Mouse (Mus musculus): ENCODE measurements around the gene Tomm40l. TPM values are rescaled to one million over a fixed set of nuclear protein-coding genes. Genes with fewer than 3 reads are reported as not detected.

Tomm40l gene
- polyA plus RNA-seq, 1 experiment, result 85.5 TPM

GRCm38 (mm10) chr1:171256937-171257548 is 34.7 kb upstream of the Tomm40l start:
- Histone ChIP-seq H3K4me3 (replicated peaks; ENCODE audit: insufficient read depth, low read depth, low read length) (no peak overlapping the region), H3K4me1 (ENCODE audit: control insufficient read depth, insufficient read depth, low read length) (no peaks in the 10 kb centered on the region; the same call in 1 of the 2 replicates), H3K27me3 (ENCODE audit: control insufficient read depth, insufficient read depth, low read length) (no peaks in the 10 kb centered on the region), H3K27ac (ENCODE audit: insufficient read depth, low read length) (no peak overlapping the region)
- TF ChIP-seq POLR2A (IDR thresholded peaks at IDR 0.05; ENCODE audit: borderline replicate concordance, insufficient read depth, low read length) (no peak), CTCF (IDR thresholded peaks at IDR 0.05; ENCODE audit: borderline replicate concordance, insufficient read depth, low read depth, low read length) (peak; percentile 61)
- 59% methylated on average over 15 of the region's 15 CpGs for WGBS
- DNase-seq, result peak; percentile 58 to 66

- DNase-seq, result no peak
- Histone ChIP-seq H3K4me1 (ENCODE audit: control insufficient read depth, insufficient read depth, low read length) (no peaks in the 10 kb centered on the region; the same call in 1 of the 2 replicates), H3K27ac (ENCODE audit: insufficient read depth, low read length) (no peak overlapping the region), H3K4me3 (replicated peaks; ENCODE audit: insufficient read depth, low read depth, low read length) (no peak overlapping the region), H3K27me3 (ENCODE audit: control insufficient read depth, insufficient read depth, low read length) (no peaks in the 10 kb centered on the region)
- WGBS, result 83% methylated on average over 24 of the region's 24 CpGs
- no peak for TF ChIP-seq CTCF (IDR thresholded peaks at IDR 0.05; ENCODE audit: borderline replicate concordance, insufficient read depth, low read depth, low read length)
- TF ChIP-seq POLR2A (IDR thresholded peaks at IDR 0.05; ENCODE audit: borderline replicate concordance, insufficient read depth, low read length), result no peak
Observed at GRCm38 (mm10) chr1:171256095-171256818, 33.9 kb upstream of the Tomm40l start.

- Histone ChIP-seq H3K4me3 (replicated peaks; ENCODE audit: insufficient read depth, low read depth, low read length) (no peak overlapping the region), H3K4me1 (ENCODE audit: control insufficient read depth, insufficient read depth, low read length) (peaks cover 3% of the 10 kb centered on the region; the same call in 1 of the 2 replicates), H3K27me3 (ENCODE audit: control insufficient read depth, insufficient read depth, low read length) (no peaks in the 10 kb centered on the region), H3K27ac (ENCODE audit: insufficient read depth, low read length) (no peak overlapping the region)
- WGBS, result 23% methylated on average over 17 of the region's 17 CpGs
- DNase-seq, result no peak
- TF ChIP-seq POLR2A (IDR thresholded peaks at IDR 0.05; ENCODE audit: borderline replicate concordance, insufficient read depth, low read length) (no peak), CTCF (IDR thresholded peaks at IDR 0.05; ENCODE audit: borderline replicate concordance, insufficient read depth, low read depth, low read length) (no peak)
Observed at GRCm38 (mm10) chr1:171252415-171252814, 30.1 kb upstream of the Tomm40l start.

GRCm38 (mm10) chr1:171251594-171252324 is 29.4 kb upstream of the Tomm40l start:
- WGBS, result 25% methylated on average over 13 of the region's 13 CpGs
- H3K27ac ChIP-seq (ENCODE audit: insufficient read depth, low read length), result no peak overlapping the region
- H3K4me3 ChIP-seq (replicated peaks; ENCODE audit: insufficient read depth, low read depth, low read length), result peak overlapping the region; percentile 20
- no peak for DNase-seq
- TF ChIP-seq POLR2A (IDR thresholded peaks at IDR 0.05; ENCODE audit: borderline replicate concordance, insufficient read depth, low read length), result no peak
- H3K27me3 ChIP-seq (ENCODE audit: control insufficient read depth, insufficient read depth, low read length), result no peaks in the 10 kb centered on the region
- peaks cover 3% of the 10 kb centered on the region; the same call in 1 of the 2 replicates for H3K4me1 ChIP-seq (ENCODE audit: control insufficient read depth, insufficient read depth, low read length)

GRCm38 (mm10) chr1:171250680-171251593 is 28.6 kb upstream of the Tomm40l start, which contains the start of gene Ndufs2:
Gene Ndufs2 (minus strand): TSS chr1:171251388.
- H3K27me3 ChIP-seq (ENCODE audit: control insufficient read depth, insufficient read depth, low read length), result no peaks in the 10 kb centered on the region
- peak within 1 kb of the TSS; percentile 24 for H3K4me3 ChIP-seq (replicated peaks; ENCODE audit: insufficient read depth, low read depth, low read length)
- H3K4me1 ChIP-seq (ENCODE audit: control insufficient read depth, insufficient read depth, low read length), result peaks cover 3% of the 10 kb centered on the region; the same call in 1 of the 2 replicates
- no peak within 1 kb of the TSS; the same call in 1 of the 2 replicates for H3K27ac ChIP-seq (ENCODE audit: insufficient read depth, low read length)
- TF ChIP-seq POLR2A (IDR thresholded peaks at IDR 0.05; ENCODE audit: borderline replicate concordance, insufficient read depth, low read length) (no peak), CTCF (IDR thresholded peaks at IDR 0.05; ENCODE audit: borderline replicate concordance, insufficient read depth, low read depth, low read length) (no peak)
- peak in 1 of 2 experiments; percentile 30 for DNase-seq
- 13% methylated on average over 26 of the region's 26 CpGs for WGBS

- peak in 1 of 2 experiments; percentile 42 for DNase-seq
- H3K4me1 ChIP-seq (ENCODE audit: control insufficient read depth, insufficient read depth, low read length), result peaks cover 3% of the 10 kb centered on the region; the same call in 1 of the 2 replicates
- H3K4me3 ChIP-seq (replicated peaks; ENCODE audit: insufficient read depth, low read depth, low read length), result peak within 1 kb of the TSS; percentile 24
- H3K27me3 ChIP-seq (ENCODE audit: control insufficient read depth, insufficient read depth, low read length), result no peaks in the 10 kb centered on the region
- no peak within 1 kb of the TSS; the same call in 1 of the 2 replicates for H3K27ac ChIP-seq (ENCODE audit: insufficient read depth, low read length)
- WGBS, result 3% methylated on average over 5 of the region's 5 CpGs
- no peak for TF ChIP-seq CTCF (IDR thresholded peaks at IDR 0.05; ENCODE audit: borderline replicate concordance, insufficient read depth, low read depth, low read length)
- TF ChIP-seq POLR2A (IDR thresholded peaks at IDR 0.05; ENCODE audit: borderline replicate concordance, insufficient read depth, low read length), result no peak
Observed at GRCm38 (mm10) chr1:171249913-171250600, 27.7 kb upstream of the Tomm40l start, which contains the start of gene Adamts4. Gene Adamts4 (plus strand): TSS chr1:171250421.
